Mouse (Mus musculus): ENCODE data around the gene Sec16a. TPM values are rescaled to one million over a fixed set of nuclear protein-coding genes. Genes with fewer than 3 reads are reported as not detected.

Sec16a gene
- polyA plus RNA-seq, 2 experiments: 47.1 to 62.5 TPM

DNA sequence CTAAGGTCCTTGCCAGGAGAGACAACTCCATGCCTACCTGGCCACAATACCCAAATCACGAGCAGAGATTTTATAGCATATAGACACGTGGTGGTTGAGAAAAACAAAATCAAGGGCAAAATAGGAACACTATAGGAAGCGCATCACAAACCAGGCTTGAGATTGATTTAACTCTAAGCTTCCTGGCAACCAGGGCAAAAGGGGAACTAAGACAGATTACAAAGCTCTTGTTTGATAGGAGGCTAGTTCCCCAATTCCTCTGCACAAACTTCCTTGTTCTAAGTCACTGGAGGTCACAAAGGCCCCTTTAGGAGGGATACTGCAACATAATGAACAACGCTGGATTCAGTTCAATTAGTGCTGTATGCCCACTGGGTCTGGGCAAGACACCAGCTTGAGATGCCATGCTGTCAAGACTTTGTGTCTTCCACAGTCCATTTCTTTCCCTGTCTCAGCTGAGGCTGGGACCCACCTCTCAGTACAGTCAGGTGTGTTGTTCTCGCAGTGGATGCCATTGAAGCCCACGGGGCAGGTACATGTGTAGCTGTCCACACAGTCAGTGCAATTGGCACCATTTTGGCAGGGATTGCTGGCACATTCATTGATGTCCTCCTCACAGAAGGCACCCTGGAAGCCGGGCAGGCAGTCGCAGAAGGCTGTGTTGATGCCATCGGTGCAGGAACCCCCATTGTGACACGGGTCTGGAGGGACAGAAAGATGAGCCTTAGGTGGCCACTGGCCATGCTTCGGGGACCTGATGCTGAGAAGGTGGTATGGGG lies 27.5 kb upstream of the Sec16a start:
- TF ChIP-seq POLR2A (IDR thresholded peaks at IDR 0.05; ENCODE audit: borderline replicate concordance, extremely low read depth, insufficient read depth, insufficient read length): no peak
- no peak overlapping the region for H3K4me3 ChIP-seq (replicated peaks; ENCODE audit: low read length)
- H3K27me3 ChIP-seq (ENCODE audit: control insufficient read depth, insufficient read depth, low read length): no peaks in the 10 kb centered on the region
- H3K27ac ChIP-seq (replicated peaks; ENCODE audit: low read depth, low read length): no peak overlapping the region
- DNase-seq (ENCODE audit: low spot score) (no peak), ATAC-seq (ENCODE audit: low FRiP score, low read depth) (no peak)
- no peak overlapping the region for H3K9ac ChIP-seq (ENCODE audit: low read depth, low read length, severe bottlenecking)
- no peaks in the 10 kb centered on the region for H3K4me1 ChIP-seq (ENCODE audit: control insufficient read depth, insufficient read depth, low read length)
- H3K9me3 ChIP-seq (ENCODE audit: control insufficient read depth, low read length): no peaks in the 10 kb centered on the region
- no peak overlapping the region for H3K4me2 ChIP-seq (replicated peaks; ENCODE audit: low read depth, low read length, severe bottlenecking)
- peaks cover 96% of the 10 kb centered on the region for H3K36me3 ChIP-seq (ENCODE audit: control insufficient read depth, insufficient read depth, low read length)
- 89% methylated on average over 11 of the region's 11 CpGs for WGBS

DNA sequence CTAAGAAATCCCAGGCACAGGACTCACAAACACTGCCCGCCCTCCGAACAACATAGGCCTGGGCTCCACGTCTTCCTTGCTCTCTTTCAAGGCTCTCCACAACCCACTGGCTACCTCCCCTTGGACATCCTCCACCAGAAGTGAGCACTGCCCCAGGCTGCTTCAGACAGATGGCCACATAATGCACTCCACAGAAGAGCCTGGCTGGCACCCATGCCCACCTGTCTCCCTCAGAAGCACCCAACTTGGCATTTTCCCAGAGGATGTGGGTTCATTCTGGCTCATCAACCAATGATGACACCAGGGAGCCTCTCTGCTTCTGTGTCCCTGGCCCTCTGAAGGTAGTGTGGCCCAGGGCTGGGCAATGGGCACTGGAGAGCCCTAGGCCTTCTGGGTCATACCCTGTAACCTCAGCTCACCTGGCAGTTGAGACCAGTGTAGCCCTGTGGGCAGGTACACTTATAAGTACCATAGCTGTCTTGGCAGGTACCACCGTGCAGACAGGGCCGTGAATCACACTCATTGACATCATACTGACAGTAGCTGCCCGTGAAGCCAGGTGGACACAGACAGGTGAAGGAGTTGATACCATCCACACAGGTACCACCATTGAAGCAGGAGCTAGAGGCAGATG lies 26.8 kb upstream of the Sec16a start:
- no peaks in the 10 kb centered on the region for H3K4me1 ChIP-seq (ENCODE audit: control insufficient read depth, insufficient read depth, low read length)
- H3K9me3 ChIP-seq (ENCODE audit: control insufficient read depth, low read length): no peaks in the 10 kb centered on the region
- WGBS: 88% methylated on average over 6 of the region's 6 CpGs
- no peak for ATAC-seq (ENCODE audit: low FRiP score, low read depth)
- no peak overlapping the region for H3K4me3 ChIP-seq (replicated peaks; ENCODE audit: low read length)
- TF ChIP-seq POLR2A (IDR thresholded peaks at IDR 0.05; ENCODE audit: borderline replicate concordance, extremely low read depth, insufficient read depth, insufficient read length): no peak
- H3K9ac ChIP-seq (ENCODE audit: low read depth, low read length, severe bottlenecking): no peak overlapping the region
- H3K36me3 ChIP-seq (ENCODE audit: control insufficient read depth, insufficient read depth, low read length): peaks cover 96% of the 10 kb centered on the region
- DNase-seq (ENCODE audit: low spot score): no peak
- H3K27me3 ChIP-seq (ENCODE audit: control insufficient read depth, insufficient read depth, low read length): no peaks in the 10 kb centered on the region
- no peak overlapping the region for H3K4me2 ChIP-seq (replicated peaks; ENCODE audit: low read depth, low read length, severe bottlenecking)
- H3K27ac ChIP-seq (replicated peaks; ENCODE audit: low read depth, low read length): no peak overlapping the region

DNA sequence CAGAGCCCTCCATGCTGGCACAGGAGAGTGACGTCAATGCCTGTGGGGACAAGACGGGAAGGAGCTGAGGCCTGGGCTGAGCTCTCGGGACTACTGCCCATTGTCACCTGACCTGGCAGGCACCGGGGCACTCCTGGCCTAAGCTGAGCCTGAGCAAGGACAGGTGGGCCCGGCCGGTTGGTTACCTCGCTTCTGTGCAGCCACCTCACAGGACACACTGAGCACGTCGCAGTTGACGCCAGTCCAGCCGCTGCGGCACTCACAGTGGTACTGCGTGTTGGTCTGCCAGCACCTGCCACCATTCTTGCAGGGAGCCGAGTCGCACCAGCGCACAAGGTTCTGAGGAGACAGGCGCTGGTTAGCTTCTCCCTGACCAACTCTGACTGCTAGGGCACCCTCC lies 26.0 kb upstream of the Sec16a start:
- Histone ChIP-seq H3K4me1 (ENCODE audit: control insufficient read depth, insufficient read depth, low read length) (no peaks in the 10 kb centered on the region), H3K4me3 (replicated peaks; ENCODE audit: low read length) (no peak overlapping the region), H3K9ac (ENCODE audit: low read depth, low read length, severe bottlenecking) (no peak overlapping the region), H3K36me3 (ENCODE audit: control insufficient read depth, insufficient read depth, low read length) (peaks cover 93% of the 10 kb centered on the region), H3K27me3 (ENCODE audit: control insufficient read depth, insufficient read depth, low read length) (no peaks in the 10 kb centered on the region), H3K4me2 (replicated peaks; ENCODE audit: low read depth, low read length, severe bottlenecking) (no peak overlapping the region), H3K9me3 (ENCODE audit: control insufficient read depth, low read length) (no peaks in the 10 kb centered on the region), H3K27ac (replicated peaks; ENCODE audit: low read depth, low read length) (no peak overlapping the region)
- TF ChIP-seq POLR2A (IDR thresholded peaks at IDR 0.05; ENCODE audit: borderline replicate concordance, extremely low read depth, insufficient read depth, insufficient read length): no peak
- DNase-seq (ENCODE audit: low spot score): no peak
- no peak for ATAC-seq (ENCODE audit: low FRiP score, low read depth)
- WGBS: 90% methylated on average over 17 of the region's 17 CpGs

DNA sequence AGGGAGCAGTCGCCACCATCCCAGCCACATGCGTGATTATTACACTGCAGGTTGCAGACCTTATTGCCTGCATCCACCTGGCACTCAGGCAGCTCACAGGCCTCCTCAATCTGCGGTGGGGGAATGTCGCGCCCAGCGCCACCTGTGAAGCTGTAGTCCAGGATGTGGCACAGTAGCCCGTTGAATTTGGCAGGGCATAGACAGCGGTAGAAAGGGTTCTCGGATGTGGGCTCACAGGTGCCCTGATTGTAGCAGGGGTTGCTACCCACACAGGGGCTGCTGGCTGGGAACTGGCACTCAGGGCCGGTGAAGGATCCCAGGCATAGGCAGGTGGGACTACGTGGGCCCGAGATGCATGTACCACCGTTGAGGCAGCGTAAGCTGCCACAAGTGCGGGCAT lies 23.4 kb upstream of the Sec16a start:
- WGBS: 92% methylated on average over 15 of the region's 15 CpGs
- no peak overlapping the region for H3K27ac ChIP-seq (replicated peaks; ENCODE audit: low read depth, low read length)
- ATAC-seq (ENCODE audit: low FRiP score, low read depth) (no peak), DNase-seq (ENCODE audit: low spot score) (no peak)
- H3K36me3 ChIP-seq (ENCODE audit: control insufficient read depth, insufficient read depth, low read length): peaks cover 93% of the 10 kb centered on the region
- H3K4me2 ChIP-seq (replicated peaks; ENCODE audit: low read depth, low read length, severe bottlenecking): no peak overlapping the region
- TF ChIP-seq POLR2A (IDR thresholded peaks at IDR 0.05; ENCODE audit: borderline replicate concordance, extremely low read depth, insufficient read depth, insufficient read length): no peak
- H3K4me3 ChIP-seq (replicated peaks; ENCODE audit: low read length): no peak overlapping the region
- H3K9me3 ChIP-seq (ENCODE audit: control insufficient read depth, low read length): no peaks in the 10 kb centered on the region
- no peak overlapping the region for H3K9ac ChIP-seq (ENCODE audit: low read depth, low read length, severe bottlenecking)
- no peaks in the 10 kb centered on the region for H3K27me3 ChIP-seq (ENCODE audit: control insufficient read depth, insufficient read depth, low read length)
- no peaks in the 10 kb centered on the region for H3K4me1 ChIP-seq (ENCODE audit: control insufficient read depth, insufficient read depth, low read length)

- ATAC-seq (ENCODE audit: low FRiP score, low read depth): no peak
- DNase-seq (ENCODE audit: low spot score): no peak
- Histone ChIP-seq H3K9ac (ENCODE audit: low read depth, low read length, severe bottlenecking) (no peak overlapping the region), H3K4me1 (ENCODE audit: control insufficient read depth, insufficient read depth, low read length) (peaks cover 10% of the 10 kb centered on the region), H3K4me2 (replicated peaks; ENCODE audit: low read depth, low read length, severe bottlenecking) (no peak overlapping the region), H3K9me3 (ENCODE audit: control insufficient read depth, low read length) (no peaks in the 10 kb centered on the region), H3K4me3 (replicated peaks; ENCODE audit: low read length) (no peak overlapping the region), H3K27ac (replicated peaks; ENCODE audit: low read depth, low read length) (no peak overlapping the region), H3K27me3 (ENCODE audit: control insufficient read depth, insufficient read depth, low read length) (no peaks in the 10 kb centered on the region), H3K36me3 (ENCODE audit: control insufficient read depth, insufficient read depth, low read length) (peaks cover 86% of the 10 kb centered on the region)
- WGBS: 93% methylated on average over 6 of the region's 6 CpGs
- TF ChIP-seq POLR2A (IDR thresholded peaks at IDR 0.05; ENCODE audit: borderline replicate concordance, extremely low read depth, insufficient read depth, insufficient read length): no peak
Observed at GRCm38 (mm10) chr2:26463412-26463811, 18.4 kb upstream of the Sec16a start.

All from limb, embryonic 14.5 days (tissue).